Mouse (Mus musculus) CH12.LX (cell line): ENCODE measurements around the gene Clrn2. TPM values are rescaled to one million over a fixed set of nuclear protein-coding genes. Genes with fewer than 3 reads are reported as not detected.

Experiments
- DNase-seq: peaks from one replicate; pipeline ENCODE4 v3.0.0-alpha.2; 2013; ENCODE audit errors: extremely low read depth
- H3K27ac ChIP-seq: 2 replicates; pipeline ENCODE4 v1.5.1; 2012; ENCODE audit warnings: low read depth, mild to moderate bottlenecking, control low read depth, moderate library complexity; ENCODE audit not compliant: insufficient read depth
- H3K27me3 ChIP-seq: replicated peaks from 2 replicates; pipeline ENCODE3; 2012; ENCODE audit warnings: inconsistent platforms
- H3K36me3 ChIP-seq, 2 experiments: replicated peaks in 1 of 2; 2 replicates each; pipeline versions ENCODE3 to v1.6.1; 2012; ENCODE audit warnings: inconsistent platforms in 1 of 2, low read length in 1 of 2, mild to moderate bottlenecking in 1 of 2, mixed read lengths in 1 of 2, moderate library complexity in 1 of 2; ENCODE audit not compliant: control insufficient read depth in 1 of 2, insufficient read depth in 1 of 2
- H3K4me1 ChIP-seq, 2 experiments: 2 replicates each; pipeline ENCODE4 v1.6.1; 2012; ENCODE audit warnings: inconsistent platforms in 1 of 2, moderate library complexity in 1 of 2; ENCODE audit not compliant: insufficient read depth in 2 of 2, control insufficient read depth in 1 of 2
- H3K4me2 ChIP-seq: 2 replicates; pipeline ENCODE4 v1.6.1; 2012; ENCODE audit warnings: low read depth, mild to moderate bottlenecking, control low read depth; ENCODE audit not compliant: poor library complexity, insufficient read depth, severe bottlenecking
- H3K4me3 ChIP-seq, 3 experiments: fragments of 150-350 bp in 1 of 3; sonication (generic) in 1 of 3; replicated peaks in 1 of 3; 2 replicates each; pipeline versions ENCODE3 to v1.5.1; 2011 to 2012; ENCODE audit warnings: low read depth in 2 of 3, low read length in 2 of 3, mild to moderate bottlenecking in 2 of 3, moderate library complexity in 2 of 3, control low read depth in 1 of 3, improper control_type of control experiment in 1 of 3, inconsistent platforms in 1 of 3, mixed read lengths in 1 of 3; ENCODE audit not compliant: poor library complexity in 1 of 3
- H3K79me2 ChIP-seq: replicated peaks from 2 replicates; pipeline ENCODE4 v1.6.1; 2012; ENCODE audit warnings: mild to moderate bottlenecking, moderate library complexity; ENCODE audit not compliant: control insufficient read depth, poor library complexity, insufficient read depth, severe bottlenecking; ENCODE audit errors: extremely low read depth
- H3K9ac ChIP-seq: 2 replicates; pipeline ENCODE4 v1.6.1; 2012; ENCODE audit warnings: low read depth, mild to moderate bottlenecking, control low read depth, moderate library complexity; ENCODE audit not compliant: insufficient read depth
- H3K9me3 ChIP-seq: replicated peaks from 2 replicates; pipeline ENCODE3; 2012; ENCODE audit warnings: low read length, inconsistent platforms, mixed read lengths
- ELF1 ChIP-seq: IDR thresholded peaks from 2 replicates; pipeline ENCODE4 v1.6.1; 2014; ENCODE audit warnings: low read depth, mild to moderate bottlenecking, inconsistent platforms, low read length, improper control_type of control experiment
- IRF4 ChIP-seq: IDR thresholded peaks from 2 replicates; pipeline ENCODE4 v1.6.1; 2014; ENCODE audit warnings: low read depth, mild to moderate bottlenecking, inconsistent platforms, low read length, improper control_type of control experiment
- MAZ ChIP-seq: IDR thresholded peaks from 2 replicates; pipeline ENCODE4 v1.6.1; 2012; ENCODE audit warnings: low read depth, mild to moderate bottlenecking, inconsistent platforms, low read length, improper control_type of control experiment, moderate library complexity
- POLR2A ChIP-seq: IDR thresholded peaks from 2 replicates; pipeline ENCODE4 v1.6.1; 2011; ENCODE audit warnings: low read depth, mild to moderate bottlenecking, improper control_type of control experiment, low read length
- RAD21 ChIP-seq: IDR thresholded peaks from 2 replicates; pipeline ENCODE4 v1.6.1; 2011; ENCODE audit warnings: low read depth, mild to moderate bottlenecking, low read length, improper control_type of control experiment, moderate library complexity
- TBP ChIP-seq: conservative IDR thresholded peaks from 2 replicates; pipeline ENCODE4 v1.6.1; 2011; ENCODE audit warnings: low read depth, low read length, improper control_type of control experiment
- TCF12 ChIP-seq: IDR thresholded peaks from 2 replicates; pipeline ENCODE4 v1.6.1; 2014; ENCODE audit warnings: low read depth, mild to moderate bottlenecking, inconsistent platforms, low read length, improper control_type of control experiment
- ZC3H11A ChIP-seq: IDR thresholded peaks from 2 replicates; pipeline ENCODE4 v1.6.1; 2012; ENCODE audit warnings: low read depth, mild to moderate bottlenecking, inconsistent platforms, low read length, improper control_type of control experiment
- ZKSCAN1 ChIP-seq: IDR thresholded peaks from 2 replicates; pipeline ENCODE4 v1.6.1; 2012; ENCODE audit warnings: low read depth, inconsistent platforms, low read length, improper control_type of control experiment, borderline replicate concordance
- dilution Hi-C: fragments of 300-500 bp; cut with MboI; formaldehyde crosslinking; loops from 2 replicates; pipeline ENCODE4 v1.14.3; 2020; ENCODE audit warnings: low sequenced_read_pairs; ENCODE audit not compliant: extremely low pct_unique_long_range_greater_than_20kb, extremely low pct_ligation_motif_present
- in situ Hi-C: fragments of 300-500 bp; cut with MboI; formaldehyde crosslinking; loops from 3 replicates; pipeline ENCODE4 v1.14.3; 2019; ENCODE audit warnings: low sequenced_read_pairs, low pct_ligation_motif_present, low pct_unique_long_range_greater_than_20kb, mixed read lengths
- polyA plus RNA-seq: library from polyadenylated mRNA; unstranded; fragments of >175 nt; gene quantifications from 2 replicates; pipeline ENCODE4 v1.2.1, GENCODE M21; 2012; ENCODE audit warnings: low read depth; ENCODE audit not compliant: insufficient read length
- total RNA-seq, 2 experiments: library from RNA; depleted of rRNA; stranded (reverse); fragments of 300-350 nt in 1 of 2; fragments of >200 nt in 1 of 2; gene quantifications; 2 replicates each; pipeline ENCODE4 v1.2.3; 2012 to 2014

Clrn2 gene
- total and polyA plus RNA-seq, 3 experiments = not detected

GRCm38 (mm10) chr5:45496042-45496441 is 42.5 kb downstream of the Clrn2 start:
- H3K9ac ChIP-seq = peak overlapping the region; percentile 32
- H3K27ac ChIP-seq = no peak overlapping the region
- dilution Hi-C loops (no loop called here), in situ Hi-C loops (no loop called here)
- peaks cover 2% of the 10 kb centered on the region for H3K27me3 ChIP-seq
- no peaks in the 10 kb centered on the region for H3K9me3 ChIP-seq
- H3K4me3 ChIP-seq = no peak overlapping the region
- no peak for DNase-seq
- H3K4me1 ChIP-seq = peaks cover 6 to 54% of the 10 kb centered on the region in 2 experiments
- peaks cover 16% of the 10 kb centered on the region for H3K79me2 ChIP-seq
- H3K36me3 ChIP-seq = peaks cover 29 to 54% of the 10 kb centered on the region in 2 experiments
- 0 out of 2 replicates have a peak overlapping the region, but pooled peaks have one; percentile 22 for H3K4me2 ChIP-seq
- TF ChIP-seq TBP (no peak), RAD21 (no peak)

- Histone ChIP-seq H3K36me3 (peaks cover 32 to 58% of the 10 kb centered on the region in 2 experiments), H3K9me3 (no peaks in the 10 kb centered on the region), H3K9ac (peak overlapping the region; percentile 32; the same call in 1 of the 2 replicates), H3K4me3 (no peak overlapping the region)
- in situ Hi-C loops = no loop called here
- TF ChIP-seq TCF12 (no peak), ZKSCAN1 (no peak), ZC3H11A (no peak), IRF4 (no peak), POLR2A (no peak)
- TF ChIP-seq, all 38 proteins: peak for 0
- Histone ChIP-seq H3K27me3 (no peaks in the 10 kb centered on the region), H3K79me2 (peaks cover 16% of the 10 kb centered on the region), H3K27ac (peak overlapping the region; percentile 69), H3K4me1 (peaks cover 6 to 54% of the 10 kb centered on the region in 2 experiments), H3K4me2 (peak overlapping the region; percentile 22)
- DNase-seq = no peak
- dilution Hi-C loops = no loop called here
Measured at GRCm38 (mm10) chr5:45496479-45496878, 42.9 kb downstream of the Clrn2 start.

- peaks cover 6 to 54% of the 10 kb centered on the region in 2 experiments for H3K4me1 ChIP-seq
- peak overlapping the region; percentile 69 for H3K27ac ChIP-seq
- peak; percentile 62 for DNase-seq
- 0 out of 2 replicates have a peak, but pooled peaks have one; percentile 24 for TF ChIP-seq MAZ
- TF ChIP-seq ELF1 = no peak
- H3K4me3 ChIP-seq = peak overlapping the region in 2 of 3 experiments; percentile 2 to 12
- in situ Hi-C loops (no loop called here), dilution Hi-C loops (no loop called here)
- no peaks in the 10 kb centered on the region for H3K9me3 ChIP-seq
- no peaks in the 10 kb centered on the region for H3K27me3 ChIP-seq
- H3K36me3 ChIP-seq = peaks cover 36 to 64% of the 10 kb centered on the region in 2 experiments
- H3K79me2 ChIP-seq = peaks cover 16% of the 10 kb centered on the region
- peak overlapping the region; percentile 23 for H3K4me2 ChIP-seq
- peak overlapping the region; percentile 32; the same call in 1 of the 2 replicates for H3K9ac ChIP-seq
Measured at GRCm38 (mm10) chr5:45496930-45497550, 43.5 kb downstream of the Clrn2 start.
